Mouse (Mus musculus): ENCODE measurements around the gene Arhgap11a.

- TF ChIP-seq CTCF (IDR thresholded peaks at IDR 0.05; ENCODE audit: extremely low read depth, insufficient read depth, insufficient read length, insufficient replicate concordance) (no peak), POLR2A (IDR thresholded peaks at IDR 0.05; ENCODE audit: low read depth, low read length) (no peak)
Observed at GRCm38 (mm10) chr2:113839488-113839887, 9.0 kb downstream of the Arhgap11a start.
